Mouse (Mus musculus): Measurements from ENCODE around the gene Fgfr2.

The Fgfr2 gene

GRCm38 (mm10) chr7:130789456-130789855 is 2333.7 kb downstream of the Fgfr2 start:
- DNase-seq (ENCODE audit: low spot score), result no peak

DNA sequence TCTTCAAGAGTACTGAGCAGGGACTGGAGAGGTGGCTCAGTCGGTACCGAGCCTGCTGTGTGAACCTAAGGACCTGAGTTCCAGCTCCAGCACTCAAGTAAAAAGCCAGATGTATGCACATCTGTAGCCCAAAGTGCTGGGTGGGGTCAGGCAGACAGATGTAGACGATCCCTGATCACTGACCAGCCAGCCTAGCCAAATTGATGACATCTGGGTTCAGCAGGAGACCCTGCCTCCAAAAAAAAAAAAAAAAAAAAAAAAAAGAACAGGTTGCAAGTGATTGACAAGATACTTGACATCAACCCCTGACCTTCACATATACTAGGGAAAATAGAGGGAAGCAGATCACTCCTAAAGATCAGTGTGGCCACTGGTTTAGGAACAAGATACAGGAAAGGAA is 2334.2 kb downstream of the Fgfr2 start:
- DNase-seq (ENCODE audit: low spot score), result no peak

- DNase-seq (ENCODE audit: low spot score), result no peak
Observed at GRCm38 (mm10) chr7:130787537-130787936, 2335.6 kb downstream of the Fgfr2 start.

DNA sequence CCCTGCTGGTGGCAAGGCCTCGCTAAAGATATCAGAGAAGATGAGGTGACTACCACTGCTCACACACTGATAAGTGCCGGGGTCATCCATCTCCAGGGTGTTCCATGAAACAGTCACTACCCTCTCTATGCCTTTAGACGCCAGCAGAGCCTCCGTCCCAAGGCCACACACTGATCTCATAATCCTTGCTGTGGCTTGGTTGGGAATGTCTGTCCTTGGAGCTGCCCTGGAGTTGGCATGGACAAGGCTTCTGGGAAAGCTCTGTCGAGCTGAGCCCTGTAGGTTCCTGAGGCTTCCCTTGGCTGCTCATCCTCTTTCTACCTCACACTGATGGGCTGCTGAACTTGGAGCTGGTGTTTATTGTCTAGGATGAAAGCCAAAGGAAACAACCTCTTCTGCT is 2336.4 kb downstream of the Fgfr2 start:
- DNase-seq (ENCODE audit: low spot score), result no peak

- no peak for DNase-seq (ENCODE audit: low spot score)
Observed at GRCm38 (mm10) chr7:130785923-130786575, 2337.1 kb downstream of the Fgfr2 start.

GRCm38 (mm10) chr7:130782501-130783050 is 2340.6 kb downstream of the Fgfr2 start:
- DNase-seq (ENCODE audit: low spot score), result no peak

DNA sequence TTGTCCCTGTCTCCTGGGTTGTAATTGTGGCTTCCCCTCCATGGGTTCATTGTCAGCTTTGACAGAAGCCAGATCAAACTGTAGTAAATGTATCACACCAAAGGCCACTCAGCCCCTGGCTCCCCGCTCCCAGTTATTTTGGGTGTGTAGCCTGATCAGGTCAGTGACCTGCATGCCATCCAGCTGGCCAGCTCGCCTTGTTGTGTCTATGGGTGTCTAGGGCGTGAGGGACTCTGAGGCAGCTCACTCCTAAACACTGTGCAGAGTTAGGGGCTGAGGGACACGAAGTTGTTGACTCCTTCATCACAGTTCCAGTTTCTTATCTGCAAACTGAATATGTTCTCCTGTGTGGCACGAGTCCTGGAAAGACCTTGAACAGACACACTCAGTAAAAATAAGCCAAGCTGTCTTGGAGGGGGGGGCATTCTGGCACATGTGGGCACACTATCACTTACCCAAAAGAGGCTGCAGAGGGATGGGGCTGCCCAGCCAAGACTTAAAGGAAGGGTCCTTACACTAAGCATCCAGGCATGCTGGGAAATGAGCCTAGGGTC is 2342.2 kb downstream of the Fgfr2 start:
- DNase-seq (ENCODE audit: low spot score), result no peak

- DNase-seq (ENCODE audit: low spot score), result no peak
Observed at GRCm38 (mm10) chr7:130773914-130774630, 2349.1 kb downstream of the Fgfr2 start, which contains the start of gene Btbd16. Gene Btbd16, plus strand, starts transcription at chr7:130774069.

DNA sequence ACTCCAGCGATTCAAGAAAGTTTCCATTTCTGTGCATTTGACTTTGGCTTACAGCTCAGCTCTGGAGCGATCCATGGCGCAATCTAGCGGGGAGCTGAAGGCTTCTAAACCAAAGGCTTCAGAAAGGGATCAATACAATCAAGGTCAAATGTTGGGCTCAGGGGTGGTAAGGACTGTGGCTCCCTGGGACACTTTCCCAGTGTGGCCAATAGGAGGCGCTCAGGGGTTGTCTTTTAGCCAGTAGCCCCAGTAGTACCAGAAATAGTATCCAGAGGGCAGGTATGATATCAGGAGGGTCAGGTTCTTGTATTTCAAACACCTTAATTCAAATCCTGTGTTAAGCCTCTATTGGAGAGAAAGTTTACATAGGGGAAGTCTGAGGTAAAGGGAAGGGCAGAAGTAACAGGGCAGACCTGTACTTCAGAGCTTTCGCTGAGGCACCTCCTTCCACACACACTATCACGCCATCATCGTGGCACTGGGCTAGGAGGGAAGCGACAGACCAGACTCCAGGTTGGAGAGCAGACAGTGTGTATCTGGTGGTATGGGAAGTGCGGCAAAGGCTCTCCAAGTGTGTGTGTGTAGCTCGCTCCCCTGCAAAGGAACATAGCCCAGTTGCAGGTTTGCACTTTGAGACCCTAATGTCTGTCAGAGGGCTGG is 2349.8 kb downstream of the Fgfr2 start:
- peak; percentile 49 for DNase-seq (ENCODE audit: low spot score)

DNA sequence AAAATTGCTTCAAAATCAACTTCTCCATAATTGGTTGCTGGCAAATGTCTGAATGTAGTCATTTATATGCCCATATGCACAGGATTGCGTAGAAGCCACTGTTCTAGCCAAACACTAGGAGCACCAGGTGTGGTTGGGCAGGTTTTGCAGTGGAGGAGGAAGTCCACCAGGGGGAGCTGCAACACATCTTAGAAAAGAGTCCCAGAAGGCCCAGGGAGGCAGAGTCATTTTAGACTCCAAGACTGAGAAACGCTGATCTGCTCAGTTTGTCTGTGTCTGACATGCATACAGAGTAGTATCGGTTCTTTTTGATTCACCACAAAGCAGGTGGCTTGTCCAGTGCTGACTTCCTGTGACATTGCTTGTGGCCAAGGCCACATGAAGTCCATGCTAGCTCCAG is 2352.4 kb downstream of the Fgfr2 start:
- DNase-seq (ENCODE audit: low spot score), result peak; percentile 88

GRCm38 (mm10) chr7:130768151-130768550 is 2355.0 kb downstream of the Fgfr2 start:
- no peak for DNase-seq (ENCODE audit: low spot score)

- no peak for DNase-seq (ENCODE audit: low spot score)
Observed at GRCm38 (mm10) chr7:130766411-130767170, 2356.6 kb downstream of the Fgfr2 start.

GRCm38 (mm10) chr7:130764160-130764559 is 2359.0 kb downstream of the Fgfr2 start:
- DNase-seq (ENCODE audit: low spot score), result no peak

DNA sequence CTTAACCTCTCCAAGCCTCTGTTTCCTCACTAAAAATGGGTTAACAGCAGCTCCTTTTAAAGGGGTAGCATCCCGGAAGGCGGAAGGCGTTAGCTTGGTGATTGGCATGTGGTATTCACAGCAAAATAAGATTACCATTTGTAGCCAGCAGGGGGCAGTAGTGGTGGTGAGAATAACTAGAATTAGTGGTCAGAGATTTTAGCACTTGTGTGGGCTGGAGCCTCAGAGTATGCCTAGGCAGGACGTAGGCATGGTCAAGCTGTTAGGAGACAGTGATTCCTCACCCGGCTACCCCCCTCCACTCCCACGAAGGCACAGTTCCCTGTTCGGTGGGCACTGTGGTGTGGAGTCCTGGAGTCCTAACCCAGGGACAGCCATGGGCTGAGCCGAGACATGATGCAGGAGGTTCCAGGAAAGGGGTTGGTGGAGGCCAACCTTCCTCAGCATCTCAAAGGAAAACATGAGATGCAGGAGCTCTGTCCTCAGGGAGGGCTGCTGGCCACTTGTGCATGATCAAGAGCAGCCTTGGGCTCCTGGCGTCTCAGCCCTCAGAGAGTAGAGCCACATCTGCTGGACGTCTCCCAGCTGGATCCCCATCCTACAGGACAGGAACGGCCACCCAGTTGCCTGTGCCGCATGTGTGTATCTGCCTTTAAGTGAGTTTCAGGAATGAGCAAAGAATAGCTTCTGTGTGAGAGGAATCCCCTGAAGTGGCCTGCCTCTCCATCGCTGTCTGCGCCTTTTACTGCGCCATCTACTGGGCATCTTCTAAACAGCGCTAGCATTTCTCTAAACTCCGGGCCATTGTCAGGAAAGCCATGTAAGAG is 2360.9 kb downstream of the Fgfr2 start:
- DNase-seq (ENCODE audit: low spot score), result peak; percentile 71

DNA sequence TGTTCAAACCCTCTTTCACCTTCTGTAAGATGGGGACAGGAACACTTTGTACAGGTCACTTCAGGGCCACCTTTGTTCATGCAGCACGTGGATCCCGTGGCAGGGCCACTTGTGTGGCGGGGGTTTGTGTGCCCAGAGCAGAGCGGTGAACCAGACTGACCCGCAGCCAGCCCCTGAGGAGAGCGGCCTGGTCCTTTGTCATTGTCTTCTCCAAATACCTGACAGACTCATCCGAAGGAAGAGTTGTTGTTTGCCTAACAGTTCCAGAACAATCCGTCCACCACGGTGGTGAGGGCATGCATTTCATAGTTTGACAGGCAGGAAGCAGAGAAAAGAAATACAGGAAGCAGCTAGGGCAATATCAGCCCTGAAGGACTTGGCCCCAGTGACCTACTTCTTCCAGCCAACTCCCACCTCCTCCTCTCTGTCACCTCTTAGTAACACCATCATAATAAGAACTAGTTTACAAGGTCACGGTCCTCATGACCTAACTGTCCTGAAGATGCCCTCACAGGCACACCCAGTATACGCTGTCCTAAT is 2365.8 kb downstream of the Fgfr2 start:
- no peak for DNase-seq (ENCODE audit: low spot score)

GRCm38 (mm10) chr7:130756343-130756835 is 2366.8 kb downstream of the Fgfr2 start:
- DNase-seq (ENCODE audit: low spot score), result no peak

DNA sequence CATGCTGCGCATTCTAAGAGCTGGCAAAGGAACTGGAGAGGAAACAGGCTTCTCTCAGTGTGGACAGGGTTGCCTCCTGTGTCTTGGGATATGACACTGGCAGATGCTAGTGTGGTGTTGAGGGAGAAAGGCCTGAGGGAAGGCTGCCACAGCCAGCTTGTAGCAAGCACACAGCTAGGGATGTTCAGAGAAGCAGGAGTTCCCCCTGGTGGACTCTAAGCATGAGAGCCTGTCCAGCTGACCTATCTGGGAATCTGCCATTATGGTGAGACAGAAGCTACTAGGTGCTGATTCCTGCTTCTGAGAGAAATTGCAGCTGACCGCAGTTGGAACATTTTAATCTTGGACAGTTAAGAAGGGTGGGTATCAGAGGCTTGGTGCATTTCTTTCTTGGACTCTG is 2368.4 kb downstream of the Fgfr2 start:
- DNase-seq (ENCODE audit: low spot score), result peak; percentile 14

DNA sequence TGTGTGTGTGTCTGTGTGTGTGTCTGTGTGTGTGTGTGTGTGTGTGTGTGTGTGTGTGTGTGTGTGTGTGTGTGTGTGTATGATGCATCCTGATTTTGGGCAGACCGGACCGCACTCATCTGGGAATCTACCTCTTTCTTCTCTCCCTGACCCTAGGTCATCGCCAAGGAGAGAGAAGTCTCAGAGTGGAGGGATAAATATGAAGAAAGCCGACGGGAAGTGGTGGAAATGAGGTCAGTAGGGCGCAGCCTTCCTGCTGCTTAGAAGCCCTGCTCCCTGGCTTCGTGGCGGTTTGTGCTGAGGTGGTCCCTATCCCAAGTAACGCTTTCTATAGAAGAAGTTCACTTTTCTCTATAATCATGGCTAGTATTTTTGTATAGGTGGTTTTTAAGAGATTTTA is 2371.5 kb downstream of the Fgfr2 start:
- no peak for DNase-seq (ENCODE audit: low spot score)

DNA sequence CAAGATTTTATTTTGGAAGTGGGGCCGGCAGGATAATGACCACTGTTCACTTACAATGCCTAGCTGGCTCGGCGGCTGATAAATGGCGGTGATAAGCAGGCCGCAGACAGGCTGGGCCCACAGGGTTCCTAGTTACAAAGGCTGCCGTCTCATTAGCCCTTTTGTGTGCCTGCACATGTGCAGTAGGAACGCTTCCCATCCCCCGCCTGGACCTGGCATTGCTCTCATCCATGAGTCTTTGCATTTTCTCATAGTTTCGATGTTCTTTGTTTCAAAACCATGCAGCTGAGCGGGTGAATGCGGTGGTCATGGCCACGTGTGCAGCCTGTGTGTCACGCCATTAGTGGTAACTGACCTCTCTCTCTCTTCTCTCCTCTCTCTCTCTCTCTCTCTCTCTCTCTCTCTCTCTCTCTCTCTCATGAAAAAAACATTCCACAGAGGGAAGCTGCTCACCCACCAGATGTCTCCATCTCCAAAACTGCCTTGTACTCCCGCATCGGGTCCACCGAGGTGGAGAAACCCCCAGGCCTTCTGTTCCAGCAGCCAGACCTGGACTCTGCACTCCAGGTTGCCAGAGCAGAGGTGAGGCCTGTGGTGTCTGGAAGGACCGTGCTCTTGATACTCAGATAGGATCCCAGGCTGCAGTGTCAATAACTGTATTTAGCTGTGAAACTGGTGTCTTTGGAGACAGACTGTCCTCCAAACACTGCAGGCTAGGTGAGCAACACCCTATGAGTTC is 2372.2 kb downstream of the Fgfr2 start:
- DNase-seq (ENCODE audit: low spot score), result no peak

DNA sequence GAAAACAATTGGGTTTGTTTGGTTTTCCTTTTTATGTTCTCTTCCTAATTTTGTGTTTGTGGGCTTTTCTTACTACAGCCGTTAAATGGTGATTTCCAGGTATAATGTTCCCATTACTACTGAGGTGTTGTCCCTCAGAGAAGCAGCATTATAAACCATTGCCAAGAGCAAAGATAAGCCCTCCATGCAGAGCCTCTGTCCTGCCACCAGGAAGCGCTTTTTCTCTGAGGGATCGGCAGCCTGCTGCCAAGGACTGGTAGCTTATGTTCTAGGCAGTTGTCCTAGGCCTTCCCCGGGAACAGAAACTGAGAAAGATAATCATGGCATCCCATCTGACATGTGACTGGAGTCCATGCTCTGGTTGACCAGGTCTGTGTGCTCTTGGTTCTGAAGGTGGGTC is 2374.0 kb downstream of the Fgfr2 start:
- no peak for DNase-seq (ENCODE audit: low spot score)

Measured in urinary bladder, postnatal 14 days (tissue).